Mouse (Mus musculus): ENCODE measurements at regions not wholly inside any gene's neighbourhood (a gene's known extent, or its start where the extent isn't known, plus 50 kb on each side); places are given as distances from the start of the nearest gene placed in this dataset.

- DNase-seq (ENCODE audit: extremely low read depth, insufficient read length, low spot score) = no peak
Measured at GRCm38 (mm10) chr12:110206812-110207211, 72.1 kb upstream of the Dio3 start.

DNA sequence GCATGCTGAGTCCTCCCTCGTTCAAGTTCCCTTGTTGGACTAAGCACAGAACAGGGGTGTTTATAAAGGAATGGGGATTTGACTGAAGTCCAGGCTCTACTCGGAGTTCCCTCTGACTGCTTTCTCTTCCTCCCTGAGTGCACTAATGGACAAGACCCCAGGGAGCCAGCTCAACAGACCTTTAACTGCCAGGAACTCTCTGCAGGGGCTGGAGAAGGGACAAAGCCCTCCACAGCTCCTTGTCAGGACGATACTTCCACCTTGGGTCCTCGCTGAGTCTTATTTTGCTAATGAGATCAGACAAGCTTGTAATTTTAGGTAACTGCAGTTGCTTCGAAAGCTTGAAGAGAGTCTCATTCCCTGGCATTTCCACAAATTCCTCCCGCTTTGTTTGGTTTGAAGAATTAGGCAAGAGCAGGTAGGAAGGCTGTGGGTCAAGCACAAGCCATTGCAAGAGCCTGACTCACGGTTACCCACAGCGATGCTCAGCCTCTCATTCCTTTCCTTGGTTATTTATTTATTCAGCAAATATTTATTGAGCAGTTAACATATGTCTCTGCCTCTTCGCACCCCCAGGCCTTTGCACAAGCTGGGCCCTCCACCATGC, 71.5 kb upstream of the Dio3 start:
- DNase-seq (ENCODE audit: extremely low read depth, insufficient read length, low spot score) = peak; percentile 84

DNA sequence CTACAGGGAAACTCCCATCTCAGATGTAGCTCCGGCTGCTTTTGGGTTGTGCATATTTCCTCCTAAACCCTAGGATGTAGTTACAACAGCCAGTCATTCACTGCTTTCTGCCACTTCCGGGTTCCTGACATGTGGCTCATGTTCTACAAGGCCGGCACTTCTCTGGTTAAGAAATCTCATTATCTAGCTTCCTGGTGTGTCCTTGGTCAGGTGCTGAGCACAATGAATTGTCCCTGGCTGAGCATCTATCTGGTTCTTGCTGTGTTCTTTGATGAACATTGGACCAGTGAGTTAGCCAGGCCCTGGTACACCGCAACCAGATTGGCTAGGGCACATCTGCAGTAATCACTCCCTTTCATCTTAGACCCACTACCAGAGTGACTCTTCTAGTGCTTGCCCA, 66.2 kb upstream of the Dio3 start:
- DNase-seq (ENCODE audit: extremely low read depth, insufficient read length, low spot score) = no peak

GRCm38 (mm10) chr12:110214833-110215232, 64.0 kb upstream of the Dio3 start:
- peak; percentile 67 for DNase-seq (ENCODE audit: extremely low read depth, insufficient read length, low spot score)

DNA sequence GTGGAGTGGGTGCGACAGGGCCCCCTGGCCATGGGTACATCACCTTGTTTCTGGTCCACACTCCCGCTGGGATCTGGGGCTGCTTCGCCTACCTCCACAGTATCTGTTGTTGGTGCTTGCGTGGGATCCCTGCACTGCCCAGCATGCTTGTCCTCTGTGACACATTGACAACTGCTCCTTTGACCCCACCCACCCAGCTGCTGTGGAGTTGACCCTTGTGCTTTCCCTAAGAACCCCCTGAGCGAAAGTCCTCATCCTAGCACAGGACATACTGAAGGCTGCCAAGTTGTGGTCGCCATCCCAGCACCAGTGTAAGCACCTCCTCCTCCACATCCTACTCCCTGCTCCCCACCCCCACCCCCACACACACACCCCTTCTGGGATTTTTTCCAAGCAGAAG, 63.6 kb upstream of the Dio3 start:
- DNase-seq (ENCODE audit: extremely low read depth, insufficient read length, low spot score) = no peak

GRCm38 (mm10) chr12:110219750-110220149, 59.1 kb upstream of the Dio3 start:
- DNase-seq (ENCODE audit: extremely low read depth, insufficient read length, low spot score) = no peak

- DNase-seq (ENCODE audit: extremely low read depth, insufficient read length, low spot score) = no peak
Measured at GRCm38 (mm10) chr12:110220516-110220915, 58.4 kb upstream of the Dio3 start.

DNA sequence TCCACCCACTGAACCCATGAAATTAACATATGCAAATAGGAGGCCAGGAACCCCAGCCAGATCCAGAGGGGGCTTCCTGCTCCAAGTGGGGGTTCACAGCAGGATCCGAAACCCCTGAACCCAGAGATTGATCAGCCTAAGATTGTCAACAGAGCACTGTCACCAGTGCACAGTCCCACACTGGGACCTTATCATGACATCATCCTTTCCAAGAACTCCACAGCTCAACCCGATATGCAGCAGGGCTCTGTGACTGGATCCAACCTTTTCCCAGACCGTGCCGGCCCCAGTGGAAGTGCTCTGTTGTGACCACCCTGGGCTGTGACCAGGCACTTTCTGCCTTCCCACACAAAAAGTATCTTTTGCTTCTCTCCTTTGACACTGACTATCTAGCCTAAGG, 57.7 kb upstream of the Dio3 start:
- no peak for DNase-seq (ENCODE audit: extremely low read depth, insufficient read length, low spot score)

DNA sequence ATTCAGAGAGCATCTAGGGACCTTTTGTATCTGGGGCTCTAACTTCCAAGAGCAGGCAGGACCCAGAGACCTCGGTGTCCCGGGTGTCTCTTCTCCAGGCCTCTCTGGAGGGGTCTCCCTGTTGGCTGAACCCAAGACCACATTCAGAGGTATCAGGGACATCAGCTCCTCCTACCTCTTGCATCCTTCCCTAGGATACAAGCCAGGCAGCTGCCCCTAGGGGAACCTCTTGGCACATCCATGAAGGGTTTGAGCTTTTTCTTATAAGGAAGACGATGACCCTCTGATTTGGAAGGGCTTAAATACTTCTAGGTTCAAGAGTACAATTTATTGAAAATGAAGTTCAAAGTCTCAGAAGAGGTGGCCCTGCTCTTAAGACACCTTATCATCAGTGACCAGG, 57.2 kb upstream of the Dio3 start:
- no peak for DNase-seq (ENCODE audit: extremely low read depth, insufficient read length, low spot score)

DNA sequence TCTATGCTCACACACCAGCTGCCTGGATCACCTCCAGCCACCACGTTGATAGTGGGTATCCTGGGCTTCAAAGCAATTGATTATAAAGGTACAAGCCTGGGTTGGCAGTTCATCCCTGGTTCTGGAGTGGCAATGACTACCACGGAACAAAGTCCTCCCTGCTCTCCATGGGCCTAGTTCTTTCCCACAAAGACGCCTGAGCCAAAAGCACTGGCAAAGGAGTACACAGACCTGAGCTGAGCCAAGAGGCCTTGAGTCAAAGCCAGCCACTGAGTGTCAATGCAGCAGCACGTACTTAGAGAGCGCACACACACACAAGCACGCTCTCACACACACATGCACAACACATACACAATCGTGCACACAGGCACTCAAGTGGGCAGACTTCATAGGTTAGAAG, 54.6 kb upstream of the Dio3 start:
- DNase-seq (ENCODE audit: extremely low read depth, insufficient read length, low spot score) = no peak

DNA sequence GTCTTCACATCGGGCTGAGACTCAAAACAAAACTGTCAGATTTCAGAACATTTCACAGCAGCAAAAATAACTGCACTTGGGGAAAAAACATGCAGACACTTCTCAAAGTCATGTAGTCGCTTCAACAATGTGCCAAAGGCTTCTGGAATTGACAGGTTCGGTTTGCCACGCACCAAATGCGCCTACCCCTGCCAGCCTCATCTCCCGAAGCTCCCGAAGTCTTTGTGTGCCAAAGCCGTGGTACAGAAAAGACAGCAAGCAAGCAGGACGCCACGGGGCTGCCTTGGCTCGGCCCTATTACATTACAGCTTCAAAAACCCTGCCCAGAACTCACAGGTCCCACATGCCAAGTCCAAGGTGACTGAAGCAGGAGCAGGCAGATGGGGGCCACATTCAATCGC, 50.9 kb upstream of the Dio3 start:
- no peak for DNase-seq (ENCODE audit: extremely low read depth, insufficient read length, low spot score)

All from 3134 (cell line).